Mouse (Mus musculus): ENCODE results near the gene Calm3.

DNA sequence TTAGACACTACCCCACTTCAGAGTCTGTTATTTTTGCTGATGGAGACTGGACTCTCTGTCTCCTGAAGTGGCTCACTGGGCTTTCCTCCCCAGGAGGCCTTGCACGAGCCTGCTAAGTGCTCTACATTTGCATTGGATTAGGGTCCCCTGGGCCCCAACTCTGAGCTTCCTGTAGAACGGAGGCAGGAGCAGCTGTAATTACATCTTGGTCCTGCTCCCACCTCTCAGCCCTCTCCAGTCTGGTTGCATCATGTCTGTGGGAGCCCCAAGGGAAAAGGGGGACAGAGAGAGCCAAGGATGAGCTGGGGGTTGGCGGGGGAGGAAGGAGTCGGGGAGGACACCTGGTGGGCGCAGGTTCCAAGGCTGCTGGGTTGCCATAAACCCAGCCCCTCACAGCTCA is 23.4 kb downstream of the Calm3 start:
- TF ChIP-seq TCF12 (IDR thresholded peaks at IDR 0.05; ENCODE audit: insufficient read depth, poor library complexity, severe bottlenecking) (no peak), POLR2AphosphoS2 (IDR thresholded peaks at IDR 0.05; ENCODE audit: insufficient read length, low read depth) (no peak), POLR2A (IDR thresholded peaks at IDR 0.05; ENCODE audit: insufficient read length, low read depth) (no peak)
